Mouse (Mus musculus): ENCODE data around the gene Tnfrsf22. TPM values are rescaled to one million over a fixed set of nuclear protein-coding genes. Genes with fewer than 3 reads are reported as not detected.
"Not testable (repeated sequence)": the region's sequence is repeated elsewhere in the genome, so short reads cannot be mapped to it uniquely, and the experiment has no call there.

The Tnfrsf22 gene
- 3.1 and 4.7 TPM in 2 replicates for polyA plus RNA-seq (2014; fragmentation: Nextera tagmentation; extraction: Ambion mirVana)

DNA sequence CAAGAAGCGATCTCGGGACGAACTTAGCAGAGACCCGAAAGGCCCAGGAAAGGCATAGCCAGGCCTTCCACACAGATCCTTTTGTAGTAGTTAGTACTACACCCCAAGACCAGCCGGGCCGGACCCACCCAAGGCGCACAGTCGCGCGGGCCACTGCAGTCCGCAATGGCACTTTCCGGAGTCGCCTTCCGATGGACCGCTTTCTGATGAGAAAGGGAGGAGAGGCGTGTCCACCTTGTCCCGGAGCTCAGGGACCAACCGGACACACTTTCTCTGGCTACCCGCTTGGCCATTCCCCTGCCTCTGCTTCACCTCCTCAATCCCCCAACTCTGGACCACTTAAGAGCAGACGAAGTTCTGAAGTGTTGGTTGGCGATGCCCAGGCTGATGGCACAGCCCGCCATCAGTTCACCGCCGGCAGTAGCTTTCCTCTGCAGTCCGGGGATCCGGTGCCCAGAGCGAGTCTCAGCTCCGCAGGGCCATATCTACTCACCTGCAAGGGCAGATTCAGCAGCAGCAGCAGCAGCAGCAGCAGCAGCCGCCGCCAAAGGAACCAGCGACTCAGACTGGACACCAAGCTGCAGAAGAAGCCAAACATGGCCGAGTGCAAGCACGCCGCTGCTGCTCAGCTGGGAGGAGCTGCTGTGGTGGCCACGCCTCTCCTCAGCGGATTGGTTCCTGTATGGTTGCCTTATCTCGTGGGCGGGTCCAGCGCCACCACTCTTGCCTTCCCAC lies at the start of gene Tnfrsf22:
Tnfrsf22 (minus strand) TSS at position 628 of the 735 bp plus-strand sequence.
- no peak within 1 kb of the TSS for H3K27ac ChIP-seq
- 0 out of 2 replicates have a peak, but pooled peaks cover 5% of the 10 kb centered on the region for H3K9me3 ChIP-seq (ENCODE audit: control insufficient read depth, low read length)
- no peaks in the 10 kb centered on the region for H3K4me1 ChIP-seq (replicated peaks; ENCODE audit: control insufficient read depth, insufficient read depth, low read length)
- ATAC-seq (ENCODE audit: low FRiP score) (peak; percentile 96), DNase-seq (ENCODE audit: low spot score) (peak; percentile 82)
- H3K9ac ChIP-seq = peak within 1 kb of the TSS; percentile 71
- no peaks in the 10 kb centered on the region for H3K36me3 ChIP-seq (replicated peaks; ENCODE audit: control insufficient read depth, insufficient read depth)
- 4% methylated on average over 39 of the region's 39 CpGs for WGBS
- peak within 1 kb of the TSS; percentile 69 for H3K4me3 ChIP-seq (replicated peaks; ENCODE audit: low read length)
- peak within 1 kb of the TSS; percentile 92 for H3K4me2 ChIP-seq (replicated peaks)
- H3K27me3 ChIP-seq (ENCODE audit: control insufficient read depth, insufficient read depth, low read length) = no peaks in the 10 kb centered on the region

DNA sequence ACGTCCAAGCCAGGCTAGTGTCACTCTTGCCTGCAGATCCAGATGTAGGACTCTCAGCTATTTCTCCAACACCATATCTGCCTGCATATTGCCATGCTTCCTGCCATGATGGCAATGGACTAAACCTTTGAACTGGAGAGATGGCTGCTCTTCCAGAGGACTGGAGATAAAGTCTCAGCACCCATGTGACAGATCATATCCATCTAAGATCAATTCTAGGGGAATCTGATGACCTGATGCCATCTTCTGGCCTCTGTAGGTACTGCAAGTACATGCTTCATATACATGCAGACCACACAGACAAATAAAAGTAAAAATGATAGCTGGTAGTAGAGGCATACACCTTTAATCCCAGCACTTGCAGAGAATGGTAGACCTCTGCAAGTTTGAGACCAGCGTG lies 46.7 kb upstream of the Tnfrsf22 start:
- no peaks in the 10 kb centered on the region for H3K27me3 ChIP-seq (ENCODE audit: control insufficient read depth, insufficient read depth, low read length)
- DNase-seq (ENCODE audit: low spot score) (no peak), ATAC-seq (ENCODE audit: low FRiP score) (no peak)
- H3K9me3 ChIP-seq (ENCODE audit: control insufficient read depth, low read length) = no peaks in the 10 kb centered on the region
- no peak overlapping the region for H3K4me2 ChIP-seq (replicated peaks)
- no peaks in the 10 kb centered on the region for H3K4me1 ChIP-seq (replicated peaks; ENCODE audit: control insufficient read depth, insufficient read depth, low read length)
- H3K4me3 ChIP-seq (replicated peaks; ENCODE audit: low read length) = no peak overlapping the region
- WGBS = 78% methylated on average over 2 of the region's 2 CpGs
- no peak overlapping the region for H3K27ac ChIP-seq
- H3K36me3 ChIP-seq (replicated peaks; ENCODE audit: control insufficient read depth, insufficient read depth) = peaks cover 82% of the 10 kb centered on the region
- no peak overlapping the region for H3K9ac ChIP-seq

DNA sequence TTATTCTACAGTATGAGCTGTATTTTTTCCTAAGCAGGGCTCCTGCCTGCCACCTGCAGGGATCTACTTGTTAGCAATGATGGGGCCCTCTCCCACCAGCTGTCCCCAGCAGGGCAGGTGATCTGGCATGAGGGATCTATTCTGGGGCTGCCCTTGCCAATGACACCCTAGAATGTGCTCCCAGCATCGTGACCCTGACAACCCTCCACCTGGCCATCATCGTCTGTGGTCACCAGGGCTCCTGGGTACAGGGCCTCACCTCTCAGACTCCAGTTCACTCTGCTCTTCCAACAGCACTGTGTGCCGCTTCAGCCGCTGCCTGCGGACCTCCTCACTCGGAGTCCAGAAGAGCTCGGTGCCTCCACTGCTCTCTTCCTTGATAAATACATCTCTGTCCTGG lies 45.1 kb upstream of the Tnfrsf22 start:
- ATAC-seq (ENCODE audit: low FRiP score) (no peak), DNase-seq (ENCODE audit: low spot score) (no peak)
- H3K4me1 ChIP-seq (replicated peaks; ENCODE audit: control insufficient read depth, insufficient read depth, low read length) = no peaks in the 10 kb centered on the region
- no peak overlapping the region for H3K27ac ChIP-seq
- 94% methylated on average over 7 of the region's 7 CpGs for WGBS
- no peaks in the 10 kb centered on the region for H3K27me3 ChIP-seq (ENCODE audit: control insufficient read depth, insufficient read depth, low read length)
- H3K36me3 ChIP-seq (replicated peaks; ENCODE audit: control insufficient read depth, insufficient read depth) = peaks cover 89% of the 10 kb centered on the region
- no peak overlapping the region for H3K4me2 ChIP-seq (replicated peaks)
- no peak overlapping the region for H3K4me3 ChIP-seq (replicated peaks; ENCODE audit: low read length)
- no peak overlapping the region for H3K9ac ChIP-seq
- H3K9me3 ChIP-seq (ENCODE audit: control insufficient read depth, low read length) = no peaks in the 10 kb centered on the region

DNA sequence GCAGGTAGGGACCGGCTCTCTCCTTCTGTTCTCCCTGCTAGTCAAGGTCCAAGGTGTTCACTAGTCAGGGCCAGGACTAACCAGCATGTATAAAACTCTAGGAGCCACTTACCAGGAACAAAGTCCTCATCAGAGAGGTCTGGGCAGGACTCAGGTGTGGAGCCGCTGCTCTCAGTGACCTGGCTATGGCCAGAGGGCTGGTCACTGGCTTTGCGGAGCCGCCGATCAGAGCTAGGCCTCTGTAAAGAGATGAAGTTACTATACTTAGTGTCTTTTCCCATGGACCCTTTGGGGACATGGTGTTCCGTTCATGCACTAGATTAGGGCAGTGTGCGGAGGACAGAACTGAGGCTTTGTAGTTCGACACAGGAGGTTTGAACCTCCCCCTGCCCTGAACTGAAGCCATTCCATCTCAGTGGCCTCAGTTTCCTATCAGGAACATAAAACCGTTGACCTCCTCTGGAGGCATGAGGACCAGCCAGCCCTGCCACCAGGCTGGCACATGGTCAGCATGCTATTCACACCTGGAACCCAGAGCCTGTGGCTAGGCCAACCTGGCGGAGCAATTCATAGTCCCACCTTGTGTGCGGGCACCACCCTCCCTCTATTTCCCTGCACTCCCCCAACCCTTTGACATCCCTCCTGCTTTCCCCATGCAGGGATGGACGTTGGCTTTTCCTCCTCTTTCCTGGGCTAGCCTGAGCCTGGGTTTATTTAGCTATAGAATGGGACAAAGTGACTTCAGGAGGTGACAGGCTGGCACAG lies 43.5 kb upstream of the Tnfrsf22 start:
- no peak for ATAC-seq (ENCODE audit: low FRiP score)
- Histone ChIP-seq H3K4me1 (replicated peaks; ENCODE audit: control insufficient read depth, insufficient read depth, low read length) (no peaks in the 10 kb centered on the region), H3K9ac (no peak overlapping the region), H3K36me3 (replicated peaks; ENCODE audit: control insufficient read depth, insufficient read depth) (peaks cover 94% of the 10 kb centered on the region), H3K4me3 (replicated peaks; ENCODE audit: low read length) (no peak overlapping the region), H3K27me3 (ENCODE audit: control insufficient read depth, insufficient read depth, low read length) (no peaks in the 10 kb centered on the region), H3K27ac (no peak overlapping the region), H3K9me3 (ENCODE audit: control insufficient read depth, low read length) (no peaks in the 10 kb centered on the region), H3K4me2 (replicated peaks) (no peak overlapping the region)
- DNase-seq (ENCODE audit: low spot score) = no peak
- 92% methylated on average over 12 of the region's 12 CpGs for WGBS

DNA sequence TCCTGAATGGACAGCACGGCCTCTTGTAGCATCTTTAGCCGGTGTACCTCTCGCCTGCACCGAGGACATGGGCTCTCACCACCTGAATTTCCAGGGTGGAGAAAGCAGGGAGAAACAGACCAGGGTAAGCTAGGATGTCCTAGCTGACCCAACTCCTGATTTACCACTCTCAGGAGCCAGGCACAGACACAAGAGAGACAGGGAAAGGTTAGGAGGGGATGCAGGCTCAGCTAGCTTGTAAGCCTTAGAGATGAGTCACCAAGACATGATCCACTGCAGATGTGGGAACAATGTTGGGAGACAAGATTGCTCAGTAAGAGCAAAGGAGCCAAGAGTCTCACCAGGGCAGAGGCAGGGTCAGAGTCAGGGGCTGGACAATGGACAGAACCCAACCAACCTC lies 42.4 kb upstream of the Tnfrsf22 start:
- H3K9ac ChIP-seq = no peak overlapping the region
- H3K9me3 ChIP-seq (ENCODE audit: control insufficient read depth, low read length) = no peaks in the 10 kb centered on the region
- H3K27ac ChIP-seq = no peak overlapping the region
- WGBS = 87% methylated on average over 4 of the region's 4 CpGs
- H3K4me1 ChIP-seq (replicated peaks; ENCODE audit: control insufficient read depth, insufficient read depth, low read length) = no peaks in the 10 kb centered on the region
- ATAC-seq (ENCODE audit: low FRiP score) (no peak), DNase-seq (ENCODE audit: low spot score) (no peak)
- H3K27me3 ChIP-seq (ENCODE audit: control insufficient read depth, insufficient read depth, low read length) = no peaks in the 10 kb centered on the region
- peaks cover 93% of the 10 kb centered on the region for H3K36me3 ChIP-seq (replicated peaks; ENCODE audit: control insufficient read depth, insufficient read depth)
- no peak overlapping the region for H3K4me3 ChIP-seq (replicated peaks; ENCODE audit: low read length)
- no peak overlapping the region for H3K4me2 ChIP-seq (replicated peaks)

DNA sequence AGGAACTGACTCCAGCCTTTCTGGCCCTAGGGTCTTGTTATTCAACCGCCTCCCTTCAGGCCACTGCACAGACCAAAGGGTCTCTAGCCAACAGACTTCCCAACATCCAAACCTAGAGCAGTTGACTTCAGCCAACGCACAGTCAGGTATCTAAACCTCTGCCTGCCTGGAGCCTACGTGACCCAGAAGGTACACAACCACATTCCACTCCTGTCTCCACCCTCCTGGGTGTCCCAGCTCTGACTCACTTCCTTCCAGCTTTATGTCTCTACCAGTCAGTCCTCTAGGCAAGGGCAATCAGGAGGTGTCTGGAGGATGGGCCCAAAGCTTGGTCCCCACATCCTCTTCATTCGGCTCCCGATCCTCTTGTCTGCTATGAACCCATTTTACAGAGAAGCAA lies 41.7 kb upstream of the Tnfrsf22 start:
- Histone ChIP-seq H3K27ac (no peak overlapping the region), H3K9ac (no peak overlapping the region), H3K4me3 (replicated peaks; ENCODE audit: low read length) (no peak overlapping the region), H3K4me2 (replicated peaks) (no peak overlapping the region), H3K27me3 (ENCODE audit: control insufficient read depth, insufficient read depth, low read length) (no peaks in the 10 kb centered on the region), H3K36me3 (replicated peaks; ENCODE audit: control insufficient read depth, insufficient read depth) (peaks cover 88% of the 10 kb centered on the region), H3K4me1 (replicated peaks; ENCODE audit: control insufficient read depth, insufficient read depth, low read length) (no peaks in the 10 kb centered on the region), H3K9me3 (ENCODE audit: control insufficient read depth, low read length) (no peaks in the 10 kb centered on the region)
- 92% methylated on average over 5 of the region's 5 CpGs for WGBS
- ATAC-seq (ENCODE audit: low FRiP score) (no peak), DNase-seq (ENCODE audit: low spot score) (no peak)

DNA sequence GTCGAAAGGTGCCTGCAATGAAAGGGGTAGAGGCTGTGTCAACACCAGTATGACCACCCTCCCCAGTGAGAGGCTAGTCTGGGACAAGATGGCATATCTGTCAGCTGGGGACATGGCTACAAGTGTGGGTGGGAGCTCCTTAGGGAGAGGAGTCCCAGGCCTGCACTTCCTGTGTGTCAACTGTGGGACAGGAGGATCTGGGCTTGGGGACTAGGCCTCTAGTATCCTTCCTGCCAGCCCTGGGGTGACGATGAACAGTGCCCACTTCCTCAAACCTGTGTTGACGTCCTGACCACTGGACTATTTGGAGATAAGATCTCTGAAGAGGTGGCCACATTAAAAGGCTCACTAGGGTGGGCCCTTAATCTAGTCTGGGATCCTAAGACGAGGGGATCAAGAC lies 40.5 kb upstream of the Tnfrsf22 start:
- Histone ChIP-seq H3K27me3 (ENCODE audit: control insufficient read depth, insufficient read depth, low read length) (no peaks in the 10 kb centered on the region), H3K27ac (no peak overlapping the region), H3K9me3 (ENCODE audit: control insufficient read depth, low read length) (no peaks in the 10 kb centered on the region), H3K4me1 (replicated peaks; ENCODE audit: control insufficient read depth, insufficient read depth, low read length) (no peaks in the 10 kb centered on the region), H3K36me3 (replicated peaks; ENCODE audit: control insufficient read depth, insufficient read depth) (peaks cover 75% of the 10 kb centered on the region), H3K9ac (no peak overlapping the region), H3K4me2 (replicated peaks) (no peak overlapping the region), H3K4me3 (replicated peaks; ENCODE audit: low read length) (no peak overlapping the region)
- no peak for ATAC-seq (ENCODE audit: low FRiP score)
- WGBS = 84% methylated on average over 4 of the region's 4 CpGs
- DNase-seq (ENCODE audit: low spot score) = no peak

DNA sequence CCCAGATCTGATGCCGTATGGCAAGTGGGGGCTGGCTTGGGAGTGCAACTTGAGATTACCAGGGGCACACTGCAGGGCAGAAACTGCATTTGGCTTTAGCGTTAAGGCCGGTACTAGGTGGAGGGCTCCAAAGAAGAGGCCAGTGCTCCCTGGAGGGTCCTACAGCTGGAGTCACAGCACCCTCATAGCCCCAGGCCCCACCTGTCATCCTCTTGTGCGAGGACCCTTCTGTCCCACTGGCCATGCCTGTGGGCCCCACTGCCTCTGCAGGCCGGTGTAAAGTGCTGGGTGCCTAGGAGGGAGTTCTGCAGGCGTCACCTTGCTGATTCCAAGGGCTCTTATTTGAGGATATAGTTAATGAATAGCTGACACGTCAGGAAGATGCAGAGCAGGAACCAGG lies 40.0 kb upstream of the Tnfrsf22 start:
- H3K27me3 ChIP-seq (ENCODE audit: control insufficient read depth, insufficient read depth, low read length) = no peaks in the 10 kb centered on the region
- no peak overlapping the region for H3K9ac ChIP-seq
- H3K4me3 ChIP-seq (replicated peaks; ENCODE audit: low read length) = no peak overlapping the region
- 82% methylated on average over 7 of the region's 7 CpGs for WGBS
- H3K27ac ChIP-seq = no peak overlapping the region
- H3K4me1 ChIP-seq (replicated peaks; ENCODE audit: control insufficient read depth, insufficient read depth, low read length) = no peaks in the 10 kb centered on the region
- peaks cover 71% of the 10 kb centered on the region for H3K36me3 ChIP-seq (replicated peaks; ENCODE audit: control insufficient read depth, insufficient read depth)
- H3K4me2 ChIP-seq (replicated peaks) = no peak overlapping the region
- no peak for DNase-seq (ENCODE audit: low spot score)
- H3K9me3 ChIP-seq (ENCODE audit: control insufficient read depth, low read length) = no peaks in the 10 kb centered on the region
- ATAC-seq (ENCODE audit: low FRiP score) = no peak

DNA sequence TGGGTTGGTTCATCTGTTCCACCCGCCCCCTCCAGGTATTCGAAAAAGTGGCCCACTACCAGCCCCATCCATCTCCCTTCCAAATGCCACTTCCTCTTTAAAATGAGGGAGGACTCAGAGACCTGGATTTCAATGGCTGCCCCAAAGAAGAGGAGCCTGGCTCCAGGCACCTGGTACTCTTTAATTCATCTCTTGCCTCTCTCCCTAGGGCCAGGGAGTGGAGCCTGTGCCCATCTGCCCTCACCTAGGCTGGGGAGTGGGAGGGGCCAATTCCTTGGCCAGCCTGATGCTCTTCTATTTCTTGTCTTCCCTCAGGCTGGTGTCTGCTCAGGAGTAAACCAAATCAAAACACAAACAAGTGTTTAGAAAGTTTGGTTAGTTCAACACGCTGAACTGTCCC lies 37.2 kb upstream of the Tnfrsf22 start:
- not testable (repeated sequence) for H3K9ac ChIP-seq; DNase-seq (ENCODE audit: low spot score); H3K9me3 ChIP-seq (ENCODE audit: control insufficient read depth, low read length); H3K27me3 ChIP-seq (ENCODE audit: control insufficient read depth, insufficient read depth, low read length); H3K4me3 ChIP-seq (replicated peaks; ENCODE audit: low read length); H3K4me2 ChIP-seq (replicated peaks); H3K27ac ChIP-seq; ATAC-seq (ENCODE audit: low FRiP score); H3K4me1 ChIP-seq (replicated peaks; ENCODE audit: control insufficient read depth, insufficient read depth, low read length)
- H3K36me3 ChIP-seq (replicated peaks; ENCODE audit: control insufficient read depth, insufficient read depth) = peaks cover 43% of the 10 kb centered on the region
- WGBS = 91% methylated on average over 3 of the region's 3 CpGs

All from hindbrain, embryonic 14.5 days (tissue).